Mouse (Mus musculus) intestine, embryonic 16.5 days (tissue): ENCODE data around the gene Arpp19. TPM values are rescaled to one million over a fixed set of nuclear protein-coding genes. Genes with fewer than 3 reads are reported as not detected.
A peak's percentile ranks its signal among the peaks of the same experiment; 100 is the strongest.

ENCODE experiments used
- ATAC-seq: fragments of 200-750 bp; cut with Nextera tagmentation; 2 replicates; pipeline ENCODE4 v1.8.0; 2017; ENCODE audit warnings: moderate TSS enrichment, moderate library complexity
- H3K27ac ChIP-seq: fragments of 300-500 bp; sonication (generic); 2 replicates; pipeline ENCODE4 v1.5.1; 2014; ENCODE audit warnings: mild to moderate bottlenecking, low read length
- H3K27me3 ChIP-seq: fragments of 300-500 bp; sonication (generic); replicated peaks from 2 replicates; pipeline ENCODE4 v1.6.1; 2014; ENCODE audit warnings: low read length, control low read depth, mixed read lengths; ENCODE audit not compliant: control insufficient read depth, insufficient read depth
- H3K36me3 ChIP-seq: fragments of 300-500 bp; sonication (generic); 2 replicates; pipeline ENCODE4 v1.6.1; 2014; ENCODE audit warnings: low read length, control low read depth; ENCODE audit not compliant: control insufficient read depth, insufficient read depth
- H3K4me1 ChIP-seq: fragments of 300-500 bp; sonication (generic); 2 replicates; pipeline ENCODE4 v1.6.1; 2014; ENCODE audit warnings: low read length, control low read depth, mixed read lengths; ENCODE audit not compliant: control insufficient read depth, insufficient read depth
- H3K4me2 ChIP-seq: fragments of 300-500 bp; sonication (generic); 2 replicates; pipeline ENCODE4 v1.6.1; 2014; ENCODE audit warnings: low read depth, low read length, control low read depth
- H3K4me3 ChIP-seq: fragments of 300-500 bp; sonication (generic); 2 replicates; pipeline ENCODE4 v1.5.1; 2014; ENCODE audit warnings: mild to moderate bottlenecking, low read length
- H3K9ac ChIP-seq: fragments of 300-500 bp; sonication (generic); 2 replicates; pipeline ENCODE4 v1.6.1; 2014; ENCODE audit warnings: low read depth, low read length
- H3K9me3 ChIP-seq: fragments of 300-500 bp; sonication (generic); 2 replicates; pipeline ENCODE4 v1.6.1; 2016; ENCODE audit warnings: low read length, control low read depth; ENCODE audit not compliant: control insufficient read depth
- WGBS: fragments of 180-500 bp; shearing (Covaris S2); extraction: QIAGEN DNeasy Blood & Tissue Kit; methylation state at CpG from one replicate; pipeline ENCODE4 v1.1.7; 2014; 5-methylcytosine and 5-hydroxymethylcytosine counted together
- polyA plus RNA-seq: library from polyadenylated mRNA; unstranded; fragments of >200 nt; fragmentation: Nextera tagmentation; extraction: Ambion mirVana; gene quantifications from 2 replicates; pipeline ENCODE4 v1.2.1, GENCODE M21; 2015

Gene Arpp19
- polyA plus RNA-seq, 1 experiment from 2014 or later = 264 TPM

- Histone ChIP-seq H3K4me1 (peaks cover 8% of the 10 kb centered on the region), H3K4me2 (no peak overlapping the region), H3K27me3 (no peaks in the 10 kb centered on the region), H3K9ac (no peak overlapping the region), H3K9me3 (no peaks in the 10 kb centered on the region), H3K4me3 (no peak overlapping the region), H3K36me3 (no peaks in the 10 kb centered on the region; the same call in 1 of the 2 replicates), H3K27ac (no peak overlapping the region)
- WGBS = 81% methylated on average over 4 of the region's 4 CpGs
- ATAC-seq = no peak
These were observed 14.4 kb downstream of the Arpp19 start for GRCm38 (mm10) chr9:75051841-75052240.

- ATAC-seq = no peak
- no peak overlapping the region for H3K4me2 ChIP-seq
- no peaks in the 10 kb centered on the region for H3K4me1 ChIP-seq
- whole genome bisulfite sequencing = 69% methylated on average over 5 of the region's 5 CpGs
- no peak overlapping the region for H3K4me3 ChIP-seq
- H3K36me3 ChIP-seq = peaks cover 6% of the 10 kb centered on the region; the same call in 1 of the 2 replicates
- no peak overlapping the region for H3K27ac ChIP-seq
- H3K9ac ChIP-seq = no peak overlapping the region
- H3K27me3 ChIP-seq = no peaks in the 10 kb centered on the region
- no peaks in the 10 kb centered on the region for H3K9me3 ChIP-seq
These were observed 17.6 kb downstream of the Arpp19 start for GRCm38 (mm10) chr9:75055046-75055445.

GRCm38 (mm10) chr9:75064678-75065331, 27.4 kb downstream of the Arpp19 start:
- Histone ChIP-seq H3K4me1 (no peaks in the 10 kb centered on the region), H3K9me3 (no peaks in the 10 kb centered on the region), H3K4me2 (no peak overlapping the region), H3K9ac (no peak overlapping the region), H3K27me3 (no peaks in the 10 kb centered on the region), H3K4me3 (no peak overlapping the region), H3K27ac (no peak overlapping the region), H3K36me3 (no peaks in the 10 kb centered on the region)
- WGBS = 58% methylated on average over 9 of the region's 9 CpGs
- ATAC-seq = 0 out of 2 replicates have a peak, but pooled peaks have one; percentile 11

- H3K4me3 ChIP-seq = peak within 1 kb of the TSS; percentile 83
- peak within 1 kb of the TSS; percentile 70 for H3K27ac ChIP-seq
- H3K9ac ChIP-seq = peak within 1 kb of the TSS; percentile 83
- peaks cover 7% of the 10 kb centered on the region; the same call in 1 of the 2 replicates for H3K4me1 ChIP-seq
- no peaks in the 10 kb centered on the region for H3K36me3 ChIP-seq
- no peaks in the 10 kb centered on the region for H3K9me3 ChIP-seq
- H3K27me3 ChIP-seq = no peaks in the 10 kb centered on the region
- peak within 1 kb of the TSS; percentile 99 for H3K4me2 ChIP-seq
- WGBS = 23% methylated on average over 23 of the region's 23 CpGs
- no peak for ATAC-seq
These were observed 33.1 kb downstream of the Arpp19 start, which contains the start of gene Myo5a for GRCm38 (mm10) chr9:75070457-75071028. Gene Myo5a (plus strand): TSS chr9:75071015.

GRCm38 (mm10) chr9:75071029-75071705, 33.8 kb downstream of the Arpp19 start:
- ATAC-seq = peak; percentile 99
- Histone ChIP-seq H3K9ac (peak overlapping the region; percentile 83), H3K36me3 (no peaks in the 10 kb centered on the region), H3K4me3 (peak overlapping the region; percentile 83), H3K27ac (peak overlapping the region; percentile 70), H3K4me1 (peaks cover 7% of the 10 kb centered on the region; the same call in 1 of the 2 replicates), H3K27me3 (no peaks in the 10 kb centered on the region), H3K9me3 (no peaks in the 10 kb centered on the region), H3K4me2 (peak overlapping the region; percentile 99)
- WGBS = under 1% methylated on average over 74 of the region's 92 CpGs

GRCm38 (mm10) chr9:75071706-75072192, 34.3 kb downstream of the Arpp19 start:
- H3K4me2 ChIP-seq = peak overlapping the region; percentile 99
- peaks cover 7% of the 10 kb centered on the region; the same call in 1 of the 2 replicates for H3K4me1 ChIP-seq
- peak overlapping the region; percentile 83 for H3K4me3 ChIP-seq
- H3K9me3 ChIP-seq = no peaks in the 10 kb centered on the region
- H3K9ac ChIP-seq = peak overlapping the region; percentile 83
- H3K27ac ChIP-seq = peak overlapping the region; percentile 70
- WGBS = under 1% methylated on average over 29 of the region's 29 CpGs
- no peaks in the 10 kb centered on the region for H3K36me3 ChIP-seq
- H3K27me3 ChIP-seq = no peaks in the 10 kb centered on the region
- 0 out of 2 replicates have a peak, but pooled peaks have one; percentile 27 for ATAC-seq

- H3K27me3 ChIP-seq = no peaks in the 10 kb centered on the region
- no peak overlapping the region for H3K9ac ChIP-seq
- 53% methylated on average over 3 of the region's 3 CpGs for WGBS
- H3K36me3 ChIP-seq = no peaks in the 10 kb centered on the region
- H3K9me3 ChIP-seq = no peaks in the 10 kb centered on the region
- no peak overlapping the region for H3K27ac ChIP-seq
- peak overlapping the region; percentile 99; the same call in 1 of the 2 replicates for H3K4me2 ChIP-seq
- peaks cover 7% of the 10 kb centered on the region; the same call in 1 of the 2 replicates for H3K4me1 ChIP-seq
- peak overlapping the region; percentile 83; the same call in 1 of the 2 replicates for H3K4me3 ChIP-seq
- no peak for ATAC-seq
These were observed 34.9 kb downstream of the Arpp19 start for GRCm38 (mm10) chr9:75072361-75072760.

- no peaks in the 10 kb centered on the region for H3K27me3 ChIP-seq
- H3K4me1 ChIP-seq = 0 out of 2 replicates have a peak, but pooled peaks cover 3% of the 10 kb centered on the region
- H3K36me3 ChIP-seq = no peaks in the 10 kb centered on the region
- H3K9ac ChIP-seq = no peak overlapping the region
- H3K27ac ChIP-seq = no peak overlapping the region
- H3K9me3 ChIP-seq = no peaks in the 10 kb centered on the region
- no peak for ATAC-seq
- H3K4me2 ChIP-seq = no peak overlapping the region
- no peak overlapping the region for H3K4me3 ChIP-seq
These were observed 39.8 kb downstream of the Arpp19 start for GRCm38 (mm10) chr9:75077191-75077590.

GRCm38 (mm10) chr9:75085242-75085824, 47.9 kb downstream of the Arpp19 start:
- H3K9me3 ChIP-seq = no peaks in the 10 kb centered on the region
- 59% methylated on average over 5 of the region's 5 CpGs for WGBS
- H3K4me3 ChIP-seq = no peak overlapping the region
- H3K27ac ChIP-seq = no peak overlapping the region
- H3K4me1 ChIP-seq = no peaks in the 10 kb centered on the region
- H3K27me3 ChIP-seq = no peaks in the 10 kb centered on the region
- no peaks in the 10 kb centered on the region for H3K36me3 ChIP-seq
- no peak overlapping the region for H3K9ac ChIP-seq
- no peak overlapping the region for H3K4me2 ChIP-seq
- no peak for ATAC-seq
